Mouse (Mus musculus) stomach, postnatal 0 days (tissue): ENCODE measurements around the gene Ggt5. TPM values are rescaled to one million over a fixed set of nuclear protein-coding genes. Genes with fewer than 3 reads are reported as not detected.

ENCODE experiments used
- ATAC-seq: fragments of 200-750 bp; cut with Nextera tagmentation; 2 replicates; pipeline ENCODE4 v1.8.0; 2017; ENCODE audit not compliant: low FRiP score, low TSS enrichment
- DNase-seq: peaks from one replicate; pipeline ENCODE4 v3.0.0-alpha.2; 2016; ENCODE audit warnings: low spot score
- H3K27ac ChIP-seq: fragments of 300-500 bp; sonication (generic); replicated peaks from 2 replicates; pipeline ENCODE4 v1.5.1; 2014; ENCODE audit warnings: mild to moderate bottlenecking, control low read depth
- H3K27me3 ChIP-seq: fragments of 300-500 bp; sonication (generic); 2 replicates; pipeline ENCODE4 v1.6.1; 2014; ENCODE audit warnings: low read length; ENCODE audit not compliant: control insufficient read depth, insufficient read depth
- H3K36me3 ChIP-seq: fragments of 300-500 bp; sonication (generic); 2 replicates; pipeline ENCODE4 v1.6.1; 2014; ENCODE audit warnings: low read length, mixed read lengths; ENCODE audit not compliant: control insufficient read depth, insufficient read depth
- H3K4me1 ChIP-seq: fragments of 300-500 bp; sonication (generic); replicated peaks from 2 replicates; pipeline ENCODE4 v1.6.1; 2014; ENCODE audit warnings: antibody characterized with exemption; ENCODE audit not compliant: control insufficient read depth, insufficient read depth
- H3K4me2 ChIP-seq: fragments of 300-500 bp; sonication (generic); replicated peaks from 2 replicates; pipeline ENCODE4 v1.6.1; 2014; ENCODE audit warnings: low read depth, mild to moderate bottlenecking, control low read depth, moderate library complexity
- H3K4me3 ChIP-seq: fragments of 300-500 bp; sonication (generic); 2 replicates; pipeline ENCODE4 v1.5.1; 2014; ENCODE audit warnings: low read depth, low read length, control low read depth
- H3K9ac ChIP-seq: fragments of 300-500 bp; sonication (generic); 2 replicates; pipeline ENCODE4 v1.6.1; 2014; ENCODE audit warnings: mild to moderate bottlenecking, low read length, control low read depth, mixed read lengths
- H3K9me3 ChIP-seq: fragments of 300-500 bp; sonication (generic); 2 replicates; pipeline ENCODE4 v1.6.1; 2016; ENCODE audit warnings: low read length; ENCODE audit not compliant: control insufficient read depth
- CTCF ChIP-seq: IDR thresholded peaks from 2 replicates; pipeline ENCODE4 v1.5.1; 2016; ENCODE audit warnings: antibody characterized with exemption, low read depth, mild to moderate bottlenecking, moderate library complexity
- EP300 ChIP-seq: optimal IDR thresholded peaks from 2 replicates; pipeline ENCODE3; 2016; ENCODE audit warnings: antibody characterized with exemption
- WGBS: fragments of 180-500 bp; shearing (Covaris S2); extraction: QIAGEN DNeasy Blood & Tissue Kit; methylation state at CpG from one replicate; pipeline ENCODE4 v1.1.7; 2014; 5-methylcytosine and 5-hydroxymethylcytosine counted together
- polyA plus RNA-seq: library from polyadenylated mRNA; unstranded; fragments of >200 nt; fragmentation: Nextera tagmentation; extraction: Ambion mirVana; gene quantifications from 2 replicates; pipeline ENCODE4 v1.2.1, GENCODE M21; 2015

Gene Ggt5
- polyA plus RNA-seq, 1 experiment from 2014 or later, result 2.8 TPM

GRCm38 (mm10) chr10:75568851-75569250 lies 20.3 kb upstream of the Ggt5 start:
- Histone ChIP-seq H3K4me1 (no peaks in the 10 kb centered on the region), H3K27ac (no peak overlapping the region), H3K36me3 (no peaks in the 10 kb centered on the region), H3K27me3 (no peaks in the 10 kb centered on the region), H3K9me3 (no peaks in the 10 kb centered on the region), H3K4me2 (0 out of 2 replicates have a peak overlapping the region, but pooled peaks have one; percentile 5), H3K9ac (no peak overlapping the region), H3K4me3 (no peak overlapping the region)
- 16% methylated on average over 4 of the region's 4 CpGs for WGBS
- ATAC-seq (peak; percentile 19; the same call in 1 of the 2 replicates), DNase-seq (no peak)
- TF ChIP-seq CTCF (no peak), EP300 (no peak)

GRCm38 (mm10) chr10:75570981-75571657 lies 18.0 kb upstream of the Ggt5 start:
- Histone ChIP-seq H3K9me3 (no peaks in the 10 kb centered on the region), H3K4me1 (no peaks in the 10 kb centered on the region), H3K4me2 (no peak overlapping the region), H3K4me3 (no peak overlapping the region), H3K36me3 (no peaks in the 10 kb centered on the region), H3K27ac (no peak overlapping the region), H3K9ac (no peak overlapping the region), H3K27me3 (no peaks in the 10 kb centered on the region)
- WGBS, result 34% methylated on average over 10 of the region's 10 CpGs
- DNase-seq (no peak), ATAC-seq (no peak)
- TF ChIP-seq CTCF, result no peak
- TF ChIP-seq EP300, result no peak

DNA sequence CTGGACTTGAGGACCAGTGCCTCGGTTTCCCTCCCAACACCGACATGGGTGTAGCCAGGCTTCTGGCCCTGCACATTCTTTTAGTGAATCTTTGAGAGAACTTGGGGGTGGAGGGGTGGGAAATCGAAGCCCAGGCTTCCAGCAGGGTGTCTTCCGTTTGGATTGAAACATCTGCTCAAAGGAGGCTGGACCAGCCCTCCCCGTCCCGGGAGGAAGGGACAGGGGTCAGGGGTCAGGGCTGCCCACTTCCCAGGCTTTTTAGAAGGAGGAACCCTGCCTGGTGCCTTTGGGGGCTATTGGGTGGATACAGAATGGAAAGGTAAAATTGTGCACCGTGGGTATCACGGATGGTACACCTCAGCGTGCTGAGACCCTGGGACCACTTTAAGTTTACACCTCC lies 17.2 kb upstream of the Ggt5 start:
- ATAC-seq (no peak), DNase-seq (no peak)
- Histone ChIP-seq H3K27me3 (no peaks in the 10 kb centered on the region), H3K9ac (no peak overlapping the region), H3K9me3 (no peaks in the 10 kb centered on the region), H3K27ac (no peak overlapping the region), H3K36me3 (no peaks in the 10 kb centered on the region), H3K4me3 (no peak overlapping the region), H3K4me1 (no peaks in the 10 kb centered on the region), H3K4me2 (no peak overlapping the region)
- 46% methylated on average over 9 of the region's 9 CpGs for WGBS
- no peak for TF ChIP-seq EP300
- no peak for TF ChIP-seq CTCF

- H3K4me2 ChIP-seq, result no peak overlapping the region
- H3K36me3 ChIP-seq, result no peaks in the 10 kb centered on the region
- TF ChIP-seq EP300, result no peak
- no peak for TF ChIP-seq CTCF
- DNase-seq (no peak), ATAC-seq (no peak)
- 78% methylated on average over 10 of the region's 10 CpGs for WGBS
- H3K27ac ChIP-seq, result no peak overlapping the region
- no peak overlapping the region for H3K9ac ChIP-seq
- no peaks in the 10 kb centered on the region for H3K9me3 ChIP-seq
- no peaks in the 10 kb centered on the region for H3K4me1 ChIP-seq
- no peak overlapping the region for H3K4me3 ChIP-seq
- no peaks in the 10 kb centered on the region for H3K27me3 ChIP-seq
Measured at GRCm38 (mm10) chr10:75573181-75573580, 16.0 kb upstream of the Ggt5 start.

GRCm38 (mm10) chr10:75573965-75574364 lies 15.2 kb upstream of the Ggt5 start:
- DNase-seq, result no peak
- Histone ChIP-seq H3K27me3 (no peaks in the 10 kb centered on the region), H3K9ac (no peak overlapping the region), H3K4me3 (no peak overlapping the region), H3K27ac (no peak overlapping the region), H3K36me3 (no peaks in the 10 kb centered on the region), H3K9me3 (no peaks in the 10 kb centered on the region), H3K4me1 (no peaks in the 10 kb centered on the region), H3K4me2 (no peak overlapping the region)
- no peak for TF ChIP-seq CTCF
- no peak for TF ChIP-seq EP300
- 85% methylated on average over 9 of the region's 9 CpGs for WGBS
- no peak for ATAC-seq

DNA sequence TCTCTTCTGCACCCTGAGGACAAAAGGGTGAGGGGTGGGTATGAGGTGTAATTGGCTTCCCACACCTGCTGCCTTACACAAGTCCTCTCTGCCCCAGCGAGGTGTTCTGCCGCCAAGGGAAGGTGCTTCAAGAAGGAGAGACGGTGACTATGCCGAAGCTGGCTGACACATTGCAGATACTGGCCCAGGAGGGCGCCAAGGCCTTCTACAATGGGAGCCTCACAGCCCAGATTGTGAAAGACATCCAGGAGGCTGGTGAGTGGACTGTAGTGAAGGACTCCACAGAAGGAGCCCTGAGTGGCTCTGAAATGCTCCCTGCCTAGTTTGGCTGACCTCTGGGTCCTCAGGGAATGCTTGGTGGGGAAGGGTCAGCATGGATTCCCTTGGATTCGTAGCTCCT lies 10.0 kb upstream of the Ggt5 start:
- Histone ChIP-seq H3K36me3 (no peaks in the 10 kb centered on the region), H3K27ac (no peak overlapping the region), H3K27me3 (no peaks in the 10 kb centered on the region), H3K4me1 (no peaks in the 10 kb centered on the region), H3K4me2 (no peak overlapping the region), H3K9ac (no peak overlapping the region), H3K4me3 (no peak overlapping the region), H3K9me3 (no peaks in the 10 kb centered on the region)
- DNase-seq (no peak), ATAC-seq (no peak)
- WGBS, result 83% methylated on average over 6 of the region's 6 CpGs
- TF ChIP-seq CTCF, result no peak
- TF ChIP-seq EP300, result no peak
